Mouse (Mus musculus) bone marrow, adult 2 months (tissue): Measurements from ENCODE around the gene Gpr137.

Experiments
- CTCF ChIP-seq: fragments of 200-500 bp; IDR thresholded peaks from 2 replicates; pipeline ENCODE4 v1.5.1; 2011; ENCODE audit warnings: low read length, control low read depth; ENCODE audit not compliant: control insufficient read depth, insufficient read depth
- POLR2A ChIP-seq: fragments of 200-500 bp; IDR thresholded peaks from 2 replicates; pipeline ENCODE4 v1.6.1; 2011; ENCODE audit warnings: low read depth, mild to moderate bottlenecking, control low read depth, low read length, borderline replicate concordance; ENCODE audit not compliant: control insufficient read depth

- no peak for TF ChIP-seq CTCF
- no peak for TF ChIP-seq POLR2A
Observed at GRCm38 (mm10) chr19:6969291-6969664, 27.0 kb upstream of the Gpr137 start.
